Mouse (Mus musculus): ENCODE results near the gene Cela3b. TPM values are rescaled to one million over a fixed set of nuclear protein-coding genes. Genes with fewer than 3 reads are reported as not detected.

Gene Cela3b
- total RNA-seq, 2 experiments from 2014 or later, result not detected

DNA sequence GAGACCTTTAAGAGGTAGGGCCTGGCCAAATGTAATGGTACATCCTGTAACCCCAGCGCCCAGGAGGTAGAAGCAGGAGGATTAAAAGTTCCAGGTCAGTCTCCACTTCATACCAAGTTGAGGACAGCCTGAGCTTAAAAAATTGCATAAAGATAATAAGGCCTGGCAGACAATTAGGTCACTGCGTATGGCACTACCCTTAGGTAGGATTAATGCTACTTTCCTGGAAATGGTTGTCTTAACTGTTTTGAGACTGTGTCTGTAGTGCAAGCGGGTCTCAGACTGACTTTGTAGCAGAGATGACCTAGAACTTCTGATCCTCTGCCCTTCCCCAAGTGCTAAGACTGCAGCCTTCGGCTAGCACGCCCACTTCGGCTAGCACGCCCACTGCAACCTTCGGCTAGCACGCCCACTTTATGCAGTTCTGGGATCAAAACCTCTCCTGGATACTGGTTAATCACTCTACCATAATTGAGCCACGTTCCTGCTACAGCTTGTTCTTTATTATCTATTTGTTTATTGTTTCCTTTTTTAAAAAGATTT is 50.6 kb downstream of the Cela3b start:
- ATAC-seq (replicated peaks; ENCODE audit: poor library complexity, severe bottlenecking), result no peak

DNA sequence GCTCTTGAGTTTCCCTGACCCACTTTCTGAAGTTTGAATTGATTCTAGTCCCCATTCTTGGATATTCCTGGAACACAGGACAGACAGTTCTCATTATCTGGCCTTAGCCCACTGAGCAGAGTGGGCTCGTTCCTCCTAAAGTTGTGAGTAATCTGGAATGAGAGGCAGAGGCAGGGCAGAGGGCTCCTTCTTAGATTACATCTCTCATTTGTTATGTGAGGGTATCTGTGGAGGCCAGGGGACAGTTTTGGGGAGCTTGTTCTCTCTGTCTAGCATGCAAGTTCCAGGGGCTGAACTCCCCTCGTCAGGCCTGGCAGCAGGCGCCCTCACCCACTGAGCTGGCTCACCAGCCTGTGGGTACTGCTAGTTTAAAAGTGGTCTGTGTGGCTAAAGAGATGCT is 51.3 kb downstream of the Cela3b start:
- ATAC-seq (replicated peaks; ENCODE audit: poor library complexity, severe bottlenecking), result no peak

DNA sequence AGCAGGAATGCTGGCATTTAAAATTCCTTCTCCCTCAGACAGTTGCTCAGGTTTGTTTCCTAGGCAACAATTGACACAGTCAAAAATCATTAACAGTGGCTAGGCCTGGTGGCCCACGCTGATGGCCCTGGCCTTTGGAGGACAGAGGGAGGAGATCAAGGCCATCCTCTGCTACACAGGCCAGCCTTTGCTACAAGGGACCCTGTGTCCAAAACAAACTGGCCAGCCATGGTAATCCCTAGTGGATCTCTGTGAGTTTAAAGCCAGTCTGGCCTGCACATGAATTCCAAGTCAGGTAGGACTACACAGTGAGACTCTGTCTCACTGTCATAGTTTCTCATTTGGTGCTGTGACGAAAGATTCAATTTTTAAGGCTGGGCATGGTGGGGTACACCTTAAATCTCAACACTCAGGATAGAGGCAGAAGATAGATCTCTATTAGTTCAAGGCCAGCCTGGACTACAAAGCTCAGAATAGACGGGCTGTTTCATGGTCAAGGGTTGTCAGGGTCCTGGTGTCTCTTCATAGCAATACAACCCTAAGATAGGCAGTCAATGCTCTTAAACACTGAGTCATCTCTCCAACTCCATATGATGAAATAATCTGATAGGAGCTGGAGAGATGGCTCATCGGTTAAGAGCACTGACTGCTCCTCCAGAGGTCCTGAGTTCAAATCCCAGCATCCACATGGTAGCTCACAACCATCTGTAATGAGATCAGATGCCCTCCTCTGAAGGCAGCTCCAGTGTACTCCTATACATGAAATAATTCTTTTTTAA is 52.6 kb downstream of the Cela3b start:
- no peak for ATAC-seq (replicated peaks; ENCODE audit: poor library complexity, severe bottlenecking)

DNA sequence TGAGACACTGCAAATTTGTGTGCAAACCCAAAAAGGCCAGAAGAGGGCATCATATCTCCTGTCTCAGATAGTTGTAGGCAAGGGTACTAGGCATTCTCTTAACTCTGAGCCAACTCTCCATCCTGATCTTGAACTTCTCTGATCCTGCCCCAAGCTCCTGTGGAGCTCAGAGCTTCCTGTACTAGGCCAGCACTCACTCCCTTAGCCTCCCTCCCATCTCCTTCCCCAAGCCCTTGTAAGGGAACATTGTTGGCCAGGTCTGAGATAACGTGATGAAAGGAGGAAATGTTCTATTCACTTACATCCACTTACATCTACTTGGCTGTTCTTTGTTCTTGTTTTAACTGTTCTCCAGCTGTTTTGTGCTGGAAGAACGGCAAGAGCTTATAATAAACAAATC is 53.6 kb downstream of the Cela3b start:
- peak; percentile 15; the same call in 1 of the 2 replicates for ATAC-seq (replicated peaks; ENCODE audit: poor library complexity, severe bottlenecking)

DNA sequence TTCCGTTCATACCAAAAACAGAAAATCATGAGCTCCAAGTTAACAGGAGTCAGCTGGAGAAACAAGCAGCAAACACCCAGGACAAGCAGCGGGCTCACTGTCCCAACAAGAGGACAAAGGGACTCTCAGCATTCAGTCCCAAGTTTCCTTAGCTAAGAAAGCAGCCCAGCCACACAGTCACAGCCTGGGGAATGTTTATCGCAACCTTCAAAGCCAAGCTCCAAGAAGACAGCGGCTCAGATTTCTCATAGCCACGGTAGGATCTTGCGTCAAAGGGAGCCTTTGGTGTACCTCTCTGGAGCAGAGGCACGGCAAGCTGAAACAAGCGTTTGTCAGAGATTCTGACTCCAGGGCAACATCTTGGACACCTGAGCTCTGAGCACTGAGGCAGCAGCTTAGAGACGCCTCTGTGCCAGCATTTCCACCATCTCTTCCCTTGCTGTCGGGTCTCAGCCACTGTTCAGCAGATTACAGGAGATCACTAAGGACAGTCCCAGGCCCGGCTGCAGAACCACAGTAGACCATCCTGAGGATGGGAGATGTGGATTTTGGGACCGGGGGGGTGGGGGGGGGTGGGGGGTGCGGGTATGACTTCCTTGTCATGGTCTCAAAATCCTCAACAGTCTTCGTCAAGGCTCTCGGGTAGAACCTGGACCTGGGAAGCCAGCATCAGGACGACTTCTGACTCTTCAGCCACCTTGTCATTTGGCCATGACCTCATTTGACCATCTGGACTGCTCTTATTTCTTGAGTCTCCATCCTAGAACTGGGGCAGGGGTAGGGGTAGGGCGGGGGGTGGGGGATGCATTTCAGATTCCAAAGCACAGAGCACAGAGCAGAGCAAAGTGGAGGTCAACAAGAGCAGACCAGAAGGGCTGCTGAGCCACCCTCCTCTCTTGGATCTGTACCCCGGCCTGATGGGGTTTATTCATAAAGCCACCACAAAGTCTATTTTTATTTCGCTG is 54.7 kb downstream of the Cela3b start:
- no peak for ATAC-seq (replicated peaks; ENCODE audit: poor library complexity, severe bottlenecking)

DNA sequence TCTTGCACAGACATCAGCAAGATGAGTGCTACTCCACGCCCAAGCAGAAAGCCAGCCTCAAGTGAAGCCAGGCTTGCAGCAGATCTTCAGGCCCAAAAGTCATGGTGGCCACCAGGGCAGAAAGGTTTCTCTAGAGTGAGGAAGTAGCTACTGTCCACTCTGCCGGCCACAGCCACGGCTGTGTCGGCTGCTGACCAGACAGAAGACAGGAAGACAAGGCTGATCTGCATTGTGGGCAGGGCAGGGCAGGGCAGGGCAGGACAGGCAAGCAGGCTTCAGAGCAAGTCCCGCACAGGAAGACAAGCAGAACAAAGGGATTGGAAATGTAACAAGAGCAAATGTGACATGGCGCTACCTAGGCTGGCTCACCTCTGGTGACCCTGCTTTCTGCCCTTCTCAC is 56.6 kb downstream of the Cela3b start:
- no peak; the same call in none of the 2 replicates for ATAC-seq (replicated peaks; ENCODE audit: poor library complexity, severe bottlenecking)

DNA sequence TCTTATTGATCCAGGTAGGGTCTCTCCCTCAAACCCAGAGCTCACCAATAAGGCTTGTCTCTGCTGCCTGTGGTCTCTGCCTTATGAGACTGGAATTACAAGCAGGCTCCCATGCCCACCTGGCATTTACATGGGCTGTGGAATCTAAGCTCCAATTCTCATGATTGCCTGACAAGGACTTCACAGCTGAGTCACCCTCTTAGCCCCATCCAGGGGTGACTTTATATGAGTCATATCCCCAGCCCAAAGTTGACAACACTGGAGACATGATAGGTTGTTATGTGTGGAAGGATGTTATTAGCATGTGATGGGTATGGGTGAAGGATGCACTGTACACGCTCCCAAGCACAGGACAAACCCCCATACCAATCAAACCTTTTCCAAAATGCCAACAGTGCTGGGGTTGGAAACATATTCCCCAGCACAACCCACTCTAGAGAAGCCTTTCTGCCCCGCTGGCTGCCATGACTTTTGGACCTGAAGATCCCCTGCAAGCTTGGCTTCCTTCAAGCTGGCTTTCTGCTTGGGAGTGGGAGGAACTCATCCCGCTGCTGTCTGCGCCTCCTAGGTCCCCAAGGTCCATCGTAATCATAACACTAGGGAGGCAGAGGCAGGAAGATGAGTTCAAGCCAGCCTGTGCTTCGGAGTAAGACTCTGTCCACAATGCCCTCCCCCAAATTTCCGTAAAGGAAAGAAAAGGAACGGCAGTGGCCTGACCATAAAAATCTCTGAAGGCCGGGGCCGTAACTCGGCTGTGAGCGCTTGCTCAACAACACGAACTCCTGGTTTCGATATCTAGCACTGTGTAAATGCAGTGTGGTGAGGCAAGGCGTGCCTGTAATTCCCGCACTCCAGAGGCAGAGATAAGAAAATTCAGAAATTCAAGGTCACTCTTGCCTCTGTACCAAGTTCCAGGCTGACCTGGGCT is 58.5 kb downstream of the Cela3b start:
- ATAC-seq (replicated peaks; ENCODE audit: poor library complexity, severe bottlenecking), result no peak

Other genes with a start within 250 kb of the Cela3b start
- gene Wnt4, start 153.1 kb downstream of the Cela3b start, total RNA-seq (2014; fragmentation: Nextera tagmentation), result not detected in 2 replicates
- not detected in 2 replicates for gene Wnt4, start 153.1 kb downstream of the Cela3b start, total RNA-seq (2017)
- gene Cdc42, start 72.8 kb downstream of the Cela3b start, total RNA-seq (2014; fragmentation: Nextera tagmentation), result 417 and 477 TPM in 2 replicates
- gene Cdc42, start 72.8 kb downstream of the Cela3b start, total RNA-seq (2017), result 469 and 557 TPM in 2 replicates
- gene Cela3a, start 20.7 kb downstream of the Cela3b start, total RNA-seq (2014; fragmentation: Nextera tagmentation), result not detected in 2 replicates
- gene Cela3a, start 20.7 kb downstream of the Cela3b start, total RNA-seq (2017), result not detected in 2 replicates
- not detected in 2 replicates for gene 1700013G24Rik, start 22.7 kb upstream of the Cela3b start, total RNA-seq (2014; fragmentation: Nextera tagmentation)
- gene 1700013G24Rik, start 22.7 kb upstream of the Cela3b start, total RNA-seq (2017), result not detected in 2 replicates
- 0.21 TPM in 1 of 2 replicates, not detected in the other for gene Hspg2, start 38.2 kb upstream of the Cela3b start, total RNA-seq (2014; fragmentation: Nextera tagmentation)
- gene Hspg2, start 38.2 kb upstream of the Cela3b start, total RNA-seq (2017), result 0.05 TPM in 1 of 2 replicates, not detected in the other
- gene Ldlrad2, start 144.0 kb upstream of the Cela3b start, total RNA-seq (2014; fragmentation: Nextera tagmentation), result not detected in 2 replicates
- not detected in 2 replicates for gene Ldlrad2, start 144.0 kb upstream of the Cela3b start, total RNA-seq (2017)
- gene Usp48, start 163.2 kb upstream of the Cela3b start, total RNA-seq (2014; fragmentation: Nextera tagmentation), result 76.3 and 119 TPM in 2 replicates
- 132 and 151 TPM in 2 replicates for gene Usp48, start 163.2 kb upstream of the Cela3b start, total RNA-seq (2017)
- gene Rap1gap, start 234.2 kb upstream of the Cela3b start, total RNA-seq (2014; fragmentation: Nextera tagmentation), result 0.80 and 4.3 TPM in 2 replicates
- 0.65 and 4.6 TPM in 2 replicates for gene Rap1gap, start 234.2 kb upstream of the Cela3b start, total RNA-seq (2017)

Measured in granulocyte monocyte progenitor cell, adult 5-6 weeks (primary cell).